Mouse (Mus musculus) right cerebral cortex, postnatal 36 days (tissue): ENCODE results near the gene Arf6.
"Not testable (repeated sequence)": the region's sequence is repeated elsewhere in the genome, so short reads cannot be mapped to it uniquely, and the experiment has no call there.

Experiments used
- DNase-seq, 2 experiments: peaks; one replicate each; pipeline ENCODE4 v3.0.0; 2022; ENCODE audit warnings: low spot score in 2 of 2, mixed read lengths in 1 of 2

Arf6 gene

DNA sequence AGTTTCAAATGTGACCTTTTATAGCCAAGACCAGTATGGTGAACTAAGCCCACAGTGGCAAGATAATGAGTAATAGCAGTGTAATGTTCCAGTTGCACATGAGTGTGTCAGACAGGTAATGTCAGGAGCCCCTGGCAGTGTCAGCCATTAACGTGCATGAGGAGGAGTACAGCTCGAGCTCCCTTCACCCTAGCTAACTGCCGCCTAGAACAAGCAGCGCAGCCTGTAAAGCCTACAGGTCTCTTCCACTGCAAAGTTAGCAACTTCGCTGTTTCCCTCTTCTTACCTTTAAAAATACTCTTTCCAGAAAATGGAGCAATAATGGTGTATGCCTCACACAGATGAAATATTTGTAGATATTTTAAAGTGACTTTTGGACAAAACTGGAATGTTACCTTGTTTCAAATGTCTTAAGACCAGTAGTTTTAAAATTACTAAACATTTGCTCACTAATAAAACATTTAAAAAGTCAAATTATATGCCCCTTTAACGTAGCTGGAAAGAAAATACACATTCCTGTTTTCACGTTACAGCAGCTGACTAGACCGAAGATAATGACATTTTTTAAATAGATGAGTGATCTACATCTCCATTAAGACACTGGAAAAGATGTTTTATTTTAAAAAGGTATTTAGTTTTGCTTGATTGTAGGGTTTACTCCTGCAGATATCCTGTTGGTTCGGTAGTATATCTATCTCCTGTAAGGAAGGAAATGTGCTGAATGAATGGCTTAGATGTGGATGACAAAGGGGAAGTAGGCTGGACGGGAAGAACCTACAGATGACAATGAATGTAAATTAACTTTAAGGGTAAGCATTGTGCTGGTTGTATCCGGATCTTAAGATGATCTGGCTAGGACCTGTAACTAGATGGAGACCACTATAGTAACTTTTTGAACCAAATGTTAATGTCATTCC lies 2.2 kb downstream of the Arf6 start:
- no peak for DNase-seq

DNA sequence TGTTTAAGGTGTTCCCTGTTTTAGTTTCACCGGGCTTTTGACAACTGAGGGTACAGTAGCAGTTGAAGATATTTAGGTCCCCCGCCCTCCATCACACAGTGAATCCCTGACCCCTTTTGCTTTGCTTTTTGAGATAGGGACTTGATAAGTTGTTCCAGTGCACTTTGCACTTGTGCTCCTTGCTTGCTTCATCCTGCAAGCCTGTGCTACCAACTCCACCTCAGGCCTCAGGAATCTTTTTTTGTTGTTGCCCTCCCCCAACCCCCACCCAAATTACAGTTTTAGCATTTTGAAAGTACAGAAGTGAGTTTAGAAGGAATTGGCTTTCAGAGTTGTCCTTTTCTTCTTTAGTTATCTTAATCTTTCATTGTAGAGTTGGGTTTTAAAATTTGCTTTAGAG lies 4.2 kb downstream of the Arf6 start:
- no peak for DNase-seq

DNA sequence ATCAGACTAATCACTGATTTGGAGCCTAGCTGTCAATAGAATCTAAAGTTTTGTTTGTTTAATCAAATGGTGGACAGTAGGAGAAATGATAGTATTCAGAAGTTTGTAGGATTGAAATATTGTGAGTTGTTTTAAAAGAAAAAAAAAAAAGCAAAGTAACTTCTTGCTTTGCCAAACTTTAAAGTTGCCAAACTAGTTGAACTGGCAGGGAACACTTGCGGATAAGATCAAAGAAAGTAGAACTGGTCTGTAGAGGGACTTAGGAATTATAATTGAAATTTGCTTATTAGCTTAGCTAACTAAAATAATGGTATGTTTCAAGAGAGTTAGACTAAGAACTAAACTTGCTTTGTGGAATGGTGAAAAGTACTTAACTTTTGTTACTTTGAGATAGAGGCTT lies 5.2 kb downstream of the Arf6 start:
- DNase-seq = no peak

DNA sequence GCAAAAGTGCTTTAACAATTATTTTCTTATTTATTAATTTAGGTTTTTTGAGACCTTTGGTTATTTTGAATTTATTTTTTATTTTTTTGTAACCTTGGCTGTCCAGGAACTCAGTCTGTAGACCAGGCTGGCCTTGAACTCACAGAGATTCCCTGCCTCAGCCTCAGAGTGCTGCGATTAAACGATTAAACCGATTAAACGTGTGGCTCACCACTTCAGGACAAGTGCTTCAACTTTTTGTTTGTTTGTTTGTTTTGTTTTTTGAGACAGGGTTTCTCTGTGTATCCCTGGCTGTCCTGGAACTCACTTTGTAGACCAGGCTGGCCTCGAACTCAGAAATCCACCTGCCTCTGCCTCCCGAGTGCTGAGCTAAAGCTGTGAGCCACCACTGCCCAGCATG lies 5.7 kb downstream of the Arf6 start:
- not testable (repeated sequence) for DNase-seq

DNA sequence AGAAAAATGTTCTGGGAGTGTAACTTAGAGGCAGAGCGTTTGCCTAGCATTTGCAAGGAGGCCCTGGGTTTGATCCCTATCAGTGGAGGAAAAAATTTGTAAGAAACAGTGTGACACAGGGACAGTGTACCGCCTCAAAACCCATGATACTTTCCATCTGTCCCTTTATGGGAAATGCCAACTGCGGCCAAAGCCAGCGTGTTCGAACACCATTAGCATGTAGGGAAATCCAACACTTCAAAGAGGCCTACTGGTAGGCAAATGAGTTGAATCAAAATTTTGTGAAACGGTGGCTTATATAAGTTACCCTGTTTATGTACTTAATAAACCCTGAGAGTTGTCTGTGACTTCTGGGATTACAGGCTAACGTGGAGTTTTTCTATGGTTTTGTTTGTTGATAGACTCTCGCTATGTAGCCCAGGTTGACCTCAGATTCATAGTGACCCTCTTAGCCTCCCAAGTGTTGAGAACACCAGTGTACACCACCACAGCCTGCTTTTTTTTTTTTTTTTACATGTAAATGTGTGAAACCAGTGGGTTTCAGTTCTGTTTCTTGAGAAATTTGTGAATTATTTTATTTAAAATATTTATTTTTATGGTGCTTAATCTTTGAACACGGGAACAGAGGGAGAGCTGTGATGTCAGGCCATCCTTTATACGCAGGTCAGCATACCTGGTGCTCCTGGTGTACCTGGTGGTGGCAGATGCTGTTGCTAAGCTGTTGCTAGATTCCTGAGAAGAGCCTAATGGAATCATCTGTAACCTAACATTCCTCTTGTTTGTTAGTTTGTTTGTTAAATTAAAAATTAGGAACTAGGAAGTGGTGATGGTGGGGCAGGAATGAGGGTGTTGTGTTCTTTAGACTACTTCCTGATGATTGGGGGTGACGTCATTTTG lies 6.9 kb downstream of the Arf6 start:
- DNase-seq = no peak

DNA sequence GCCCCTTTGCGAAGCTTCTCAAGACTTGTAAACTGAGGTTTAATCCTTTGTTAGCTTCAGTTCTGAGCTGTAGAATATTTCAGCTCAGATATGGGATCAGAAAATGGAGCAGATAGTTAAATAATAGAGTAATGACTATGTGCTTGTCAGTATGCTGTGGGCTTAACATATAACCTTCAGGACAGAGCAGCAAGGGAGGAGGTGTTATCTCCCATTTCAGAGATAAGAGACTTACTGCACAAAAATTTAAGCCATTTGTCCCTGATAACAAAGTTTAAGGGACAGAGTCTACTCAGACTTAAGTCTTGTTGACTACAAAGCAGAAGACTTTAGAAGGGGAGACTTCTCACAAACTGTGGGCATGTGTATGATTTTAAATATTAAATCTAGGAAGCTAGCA lies 10.9 kb downstream of the Arf6 start:
- no peak for DNase-seq

DNA sequence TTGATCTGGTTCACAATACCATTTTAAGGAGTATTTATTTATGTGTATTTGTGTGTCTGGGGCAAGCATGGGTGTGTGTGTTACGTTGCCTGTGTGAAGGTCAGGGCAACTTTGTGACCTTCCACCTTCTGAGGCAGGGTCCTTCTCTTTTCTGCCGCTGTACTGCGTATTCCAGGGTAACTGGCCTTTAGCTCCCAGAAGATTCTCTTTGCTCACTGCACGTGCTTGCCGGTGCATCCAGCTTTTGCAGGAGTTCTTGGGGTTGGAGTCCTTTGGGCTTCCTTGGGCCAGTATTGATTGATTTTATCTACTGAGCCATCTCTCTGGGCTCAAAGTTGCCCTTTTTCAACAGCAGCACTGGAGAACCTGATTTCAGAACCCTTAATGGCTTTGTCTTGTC lies 12.7 kb downstream of the Arf6 start:
- DNase-seq = no peak

DNA sequence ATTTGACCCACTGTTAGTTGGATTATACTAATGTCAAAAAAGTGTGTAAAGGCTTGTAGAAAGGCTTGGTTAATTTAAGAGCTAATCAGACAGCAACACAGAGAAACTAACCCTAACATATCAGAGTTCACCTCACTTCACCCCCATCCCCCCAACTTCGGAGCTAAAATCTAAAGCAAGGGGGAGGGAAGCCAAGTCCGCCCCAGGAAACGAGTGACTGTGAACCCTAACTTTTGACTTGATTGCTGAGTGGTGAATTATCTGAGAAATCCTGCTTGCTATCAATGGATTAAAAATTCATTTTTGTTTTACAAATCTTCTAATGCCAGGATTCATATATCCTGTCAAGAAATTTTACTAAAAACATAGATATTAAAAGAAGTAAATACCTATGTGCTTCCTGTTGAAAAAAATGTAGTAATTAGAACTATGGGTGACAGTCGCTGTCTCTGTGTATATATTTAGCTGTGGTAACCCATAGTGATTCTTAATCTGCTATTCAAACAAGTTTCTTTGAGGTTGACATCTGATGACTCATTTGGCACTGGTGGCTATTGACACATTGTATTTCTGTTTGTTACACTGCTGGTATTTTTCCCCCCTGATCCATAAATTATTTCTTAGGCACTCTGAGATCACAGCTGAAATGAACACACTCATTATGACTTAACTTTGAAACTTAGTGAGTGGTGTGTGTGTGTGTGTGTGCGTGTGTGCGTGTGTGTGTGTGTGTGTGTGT lies 13.8 kb downstream of the Arf6 start:
- DNase-seq = no peak

DNA sequence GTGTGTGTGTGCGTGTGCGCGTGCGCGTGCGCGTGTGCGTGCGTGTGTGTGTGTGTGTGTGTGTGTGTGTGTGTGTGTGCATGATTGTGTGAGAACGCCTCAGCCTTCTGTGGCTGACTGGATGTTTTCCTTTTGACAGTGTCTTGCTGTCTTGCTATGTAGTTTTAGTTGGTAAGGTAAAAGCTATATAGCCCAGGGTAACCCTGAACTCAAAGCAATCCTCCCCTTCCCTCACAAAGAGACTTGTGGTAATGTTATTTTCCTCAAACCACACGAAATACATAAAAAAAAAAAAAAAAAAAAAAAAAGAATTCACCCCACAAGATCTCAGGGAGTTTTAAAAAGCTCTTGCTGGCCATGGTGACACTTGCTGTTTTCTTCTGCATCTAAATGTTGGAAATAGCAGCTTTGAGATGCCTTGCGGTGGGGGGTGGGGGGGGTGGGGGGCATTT lies 14.4 kb downstream of the Arf6 start:
- not testable (repeated sequence) for DNase-seq

DNA sequence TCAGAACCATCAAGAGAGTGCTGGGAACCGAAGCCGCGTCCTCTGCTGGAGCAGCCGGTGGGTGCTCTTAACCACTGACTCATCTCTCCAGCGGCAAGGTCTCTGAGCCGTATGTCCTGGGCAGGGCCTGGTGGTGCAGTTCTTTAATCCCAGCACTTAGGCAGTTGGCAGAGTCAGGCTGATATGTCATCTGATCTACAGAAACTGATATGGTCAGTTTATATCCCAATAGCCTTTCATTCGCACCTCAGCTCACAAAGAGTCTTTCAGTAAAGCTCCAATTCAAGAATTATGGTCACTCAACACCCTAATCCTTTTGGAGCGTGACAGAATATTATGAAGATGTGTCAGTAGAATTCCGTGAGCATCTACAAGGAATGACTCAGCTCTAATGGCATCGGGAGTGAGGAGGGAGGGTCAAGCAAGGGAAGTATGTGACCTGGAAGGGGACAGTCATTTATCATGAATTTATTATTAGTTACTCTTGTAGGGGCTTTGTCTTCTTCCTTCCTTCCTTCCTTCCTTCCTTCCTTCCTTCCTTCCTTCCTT lies 16.4 kb downstream of the Arf6 start:
- DNase-seq = no peak

DNA sequence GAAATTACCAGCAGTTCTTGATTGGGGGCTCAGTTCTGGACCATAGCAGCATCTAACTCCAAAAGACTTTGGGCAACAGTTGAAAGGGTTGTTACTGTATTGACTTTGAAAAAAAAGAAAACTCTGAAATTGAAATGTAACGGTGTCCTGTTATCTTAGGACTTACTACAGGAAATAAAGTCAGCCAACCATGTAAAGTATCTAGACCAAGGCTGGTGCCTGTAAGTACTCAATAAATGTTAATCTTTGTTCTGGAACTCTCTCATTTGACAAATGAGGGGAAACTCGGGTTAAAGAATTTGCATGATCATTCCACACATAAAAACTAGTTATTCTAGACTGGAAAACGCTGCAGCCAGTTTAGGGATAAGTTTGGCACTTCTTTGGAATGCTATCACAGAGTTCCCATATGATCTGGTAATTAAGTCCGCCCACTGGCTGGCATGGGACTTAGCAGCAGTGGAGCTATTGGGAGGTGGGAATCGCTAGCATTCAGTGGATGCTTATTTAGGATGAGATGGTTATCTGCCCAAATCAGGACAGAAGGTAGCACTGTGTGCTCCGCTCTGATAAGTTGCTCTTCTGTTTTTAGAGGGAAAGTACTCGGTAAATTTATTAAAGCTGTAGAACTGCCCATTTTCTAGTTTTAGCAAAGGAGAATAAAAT lies 17.5 kb downstream of the Arf6 start:
- peak; percentile 3 to 8 for DNase-seq

DNA sequence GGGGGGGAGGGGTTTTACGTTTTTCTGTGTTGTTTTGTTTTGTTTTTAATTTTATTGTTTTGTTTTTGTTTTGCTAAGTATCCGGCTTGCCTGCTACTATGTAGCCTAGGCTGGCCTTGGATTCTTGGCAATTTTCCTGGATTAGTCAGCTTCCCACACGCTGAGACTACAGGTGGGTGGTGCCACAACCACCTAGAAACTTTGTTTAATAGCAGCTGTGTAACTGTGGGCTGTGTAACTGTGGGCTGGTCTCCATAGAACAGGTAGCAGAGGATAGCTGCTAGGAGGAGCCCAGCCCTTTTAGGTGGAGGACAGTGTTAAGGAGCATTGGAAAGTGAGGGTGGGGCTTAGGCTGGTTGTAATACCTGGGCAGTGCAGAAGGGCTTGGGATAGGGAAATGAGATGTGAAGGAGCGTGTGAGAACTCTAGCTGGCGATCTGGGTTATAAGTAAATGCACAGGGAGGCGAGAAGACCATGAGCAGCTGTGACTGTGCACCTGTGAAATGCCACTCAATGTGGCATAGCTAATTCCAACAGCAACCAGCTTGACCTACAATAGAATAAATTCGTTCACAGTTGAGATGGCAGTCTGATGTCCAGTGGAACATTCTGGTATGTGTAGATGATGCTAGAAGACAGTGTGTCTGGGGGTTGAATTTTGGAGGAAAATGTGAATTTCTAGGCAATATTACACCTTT lies 18.2 kb downstream of the Arf6 start:
- no peak for DNase-seq

DNA sequence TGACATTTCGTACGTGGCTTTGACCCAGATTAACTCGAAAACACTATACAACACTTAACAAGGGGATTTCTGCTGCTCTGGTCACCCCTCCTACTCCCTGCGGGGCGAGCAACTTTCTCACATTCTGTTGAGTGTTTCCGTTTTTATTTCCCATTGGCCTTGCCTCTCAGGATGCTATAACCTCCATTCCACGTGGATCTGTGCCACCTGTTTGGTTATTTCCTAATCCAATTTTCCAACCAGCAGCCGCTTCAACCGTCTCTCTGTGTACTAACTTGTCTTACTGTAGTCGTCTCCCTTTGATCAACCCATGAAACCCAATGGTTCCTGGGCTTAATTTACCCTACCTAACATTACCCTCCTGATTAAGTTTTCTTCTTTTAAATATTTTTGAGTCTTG lies 21.1 kb downstream of the Arf6 start:
- no peak for DNase-seq

DNA sequence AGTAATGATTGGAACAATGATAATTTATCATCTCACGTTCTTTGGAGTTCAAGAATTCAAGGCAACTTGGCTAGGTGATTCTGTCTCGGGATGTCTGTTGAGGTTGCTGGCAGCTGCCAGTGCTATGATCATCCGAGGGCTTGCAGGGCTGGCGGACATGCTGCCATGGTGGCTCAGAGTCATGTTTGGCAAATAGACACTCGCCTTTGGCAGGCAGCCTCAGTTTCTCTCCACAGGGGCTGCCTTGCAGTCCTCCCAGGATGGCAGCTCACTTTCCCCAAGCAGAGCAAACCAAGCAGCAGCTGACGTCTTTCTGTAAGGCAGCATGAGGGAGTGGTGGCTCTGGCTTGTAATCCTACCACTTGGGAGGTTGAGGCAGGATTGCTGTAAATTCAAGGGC lies 22.5 kb downstream of the Arf6 start:
- DNase-seq = no peak

DNA sequence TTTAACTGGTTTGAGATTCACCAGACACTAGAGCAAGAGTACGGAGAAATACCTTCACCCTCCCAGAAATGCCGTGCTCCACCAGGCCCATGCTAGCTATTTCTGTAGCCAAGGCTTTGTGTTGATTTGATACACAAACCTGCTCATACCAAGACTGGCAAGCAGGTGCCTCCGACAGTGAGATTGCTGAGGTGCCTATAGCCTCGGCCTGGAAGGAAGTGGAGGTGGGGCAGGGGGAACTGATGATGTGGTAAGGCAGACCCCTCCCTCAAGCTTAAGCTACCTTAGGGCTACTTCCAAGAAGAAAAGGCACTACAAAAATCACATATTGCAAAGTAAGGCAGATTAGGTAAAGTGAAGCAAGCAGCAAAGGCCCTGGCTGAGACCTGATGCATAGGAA lies 28.4 kb downstream of the Arf6 start:
- no peak for DNase-seq

DNA sequence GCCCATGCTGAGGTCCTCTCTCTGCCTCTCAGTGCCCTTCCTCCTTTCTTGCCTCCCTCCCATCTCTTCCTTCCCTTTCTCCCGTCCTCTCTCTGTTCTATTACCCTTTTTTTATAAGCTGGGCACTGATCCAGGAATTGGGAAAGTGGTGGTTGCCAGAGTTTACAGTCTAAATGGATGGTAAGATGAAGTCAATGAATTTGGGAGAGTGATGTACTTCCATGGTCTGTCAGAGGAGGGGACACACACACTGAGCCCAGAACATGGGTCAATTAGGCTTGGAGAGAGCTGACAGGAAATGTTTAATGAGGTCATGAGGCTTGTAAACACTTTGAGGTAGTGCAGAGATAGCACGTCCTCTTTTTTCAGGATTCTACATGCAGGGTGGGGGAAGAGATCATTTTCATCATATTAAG lies 28.9 kb downstream of the Arf6 start:
- DNase-seq = no peak

DNA sequence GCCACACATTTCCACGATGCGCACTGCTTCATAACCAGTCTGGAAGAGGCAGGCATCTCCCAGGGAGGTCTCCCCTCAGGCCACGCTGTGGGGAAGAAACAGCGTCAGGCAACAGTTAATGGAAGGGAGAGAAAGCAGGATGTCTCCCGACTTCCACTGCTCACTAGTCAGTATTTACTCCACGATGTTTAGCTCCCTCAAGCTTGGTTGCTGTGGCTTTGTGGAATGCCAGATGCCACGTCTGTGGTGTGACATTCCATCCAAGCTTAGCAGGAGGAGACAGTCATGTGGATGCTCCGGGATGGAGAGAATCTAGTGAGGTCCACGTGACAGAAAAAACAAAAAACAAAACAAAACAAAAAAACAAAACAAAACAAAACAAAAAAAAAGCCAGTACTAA lies 30.1 kb downstream of the Arf6 start:
- no peak for DNase-seq

DNA sequence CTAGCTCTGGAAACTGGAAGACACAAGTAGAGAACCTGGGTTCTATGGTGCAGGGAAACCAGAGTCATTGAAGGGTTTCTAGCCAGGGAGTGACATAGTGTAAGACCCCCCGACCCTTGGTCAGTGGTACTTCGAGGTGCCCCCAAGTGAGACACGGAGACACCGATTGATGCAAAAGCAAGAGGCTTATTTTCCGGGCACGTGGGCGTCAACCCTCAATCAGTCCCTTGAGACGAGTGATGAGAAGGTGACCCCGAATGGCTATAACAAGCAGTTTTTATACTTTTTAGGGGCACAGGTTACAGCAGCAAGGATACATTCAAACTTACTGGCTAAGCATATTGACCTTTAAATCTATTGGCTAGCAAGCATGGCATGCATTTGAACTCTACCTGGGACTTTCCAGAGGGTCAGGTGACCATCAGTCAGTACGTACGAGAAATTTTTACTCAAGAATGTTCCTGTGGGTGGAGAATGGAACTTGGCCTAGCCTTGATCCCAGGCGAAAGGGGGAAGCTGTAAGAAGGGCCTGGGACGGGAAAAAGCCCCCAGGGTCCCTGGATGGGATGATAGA lies 30.7 kb downstream of the Arf6 start:
- no peak for DNase-seq

DNA sequence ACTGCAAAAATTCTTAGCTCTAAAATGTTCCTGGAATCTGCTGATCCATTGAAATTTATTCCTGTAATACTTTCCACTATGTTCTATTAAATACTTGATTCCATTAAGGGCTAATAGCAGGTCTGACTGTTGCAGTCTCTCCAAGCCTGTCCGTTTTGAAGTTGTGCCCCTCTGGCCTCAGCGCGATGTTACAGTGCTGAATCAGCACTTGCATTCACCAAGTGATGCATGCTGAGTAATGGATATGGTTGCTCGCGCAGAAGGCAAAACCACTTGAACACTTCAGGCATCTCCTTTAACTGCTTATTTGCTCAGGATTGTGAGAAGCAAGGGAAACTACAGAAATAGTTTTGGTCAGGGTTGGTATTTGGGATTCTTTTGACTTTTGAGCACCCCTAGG lies 38.8 kb downstream of the Arf6 start:
- no peak for DNase-seq

DNA sequence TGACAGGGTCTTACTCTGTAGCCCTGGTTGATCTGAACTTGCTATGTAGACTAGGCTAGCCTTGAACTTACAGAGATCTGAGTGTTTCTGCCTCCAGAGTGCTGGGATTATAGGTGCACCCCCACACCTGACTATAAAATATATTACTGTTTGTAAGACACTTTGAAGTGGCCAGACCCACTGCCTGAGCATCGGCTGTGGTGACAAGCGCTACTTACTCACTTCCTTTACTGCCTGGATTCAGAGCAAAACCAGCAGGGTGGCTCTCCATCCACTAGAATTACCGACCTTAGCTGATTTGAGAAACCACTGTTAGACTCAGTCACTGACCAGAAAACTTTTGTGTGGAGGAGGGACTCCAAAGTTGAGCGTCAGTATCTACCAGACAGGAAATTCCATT lies 40.0 kb downstream of the Arf6 start:
- no peak for DNase-seq
